Mouse (Mus musculus) urinary bladder, postnatal 14 days (tissue): Measurements from ENCODE around the gene Pramef12.
"Not testable (repeated sequence)": the region's sequence is repeated elsewhere in the genome, so short reads cannot be mapped to it uniquely, and the experiment has no call there.

ENCODE experiments used
- DNase-seq: peaks from one replicate; pipeline ENCODE4 v3.0.0; 2021; ENCODE audit warnings: low spot score

Gene Pramef12

GRCm38 (mm10) chr4:144408290-144408689 lies at the start of gene Pramef12:
TSS of gene Pramef12 (minus strand) at chr4:144408464.
- no peak for DNase-seq

- no peak for DNase-seq
Observed at GRCm38 (mm10) chr4:144453217-144453616, 45.0 kb upstream of the Pramef12 start, which contains the start of gene Gm9944. TSS of gene Gm9944 (minus strand) at chr4:144453317.

GRCm38 (mm10) chr4:144448546-144448945 lies 40.3 kb upstream of the Pramef12 start:
- DNase-seq = no peak

- no peak for DNase-seq
Observed at GRCm38 (mm10) chr4:144441582-144441981, 33.3 kb upstream of the Pramef12 start.

GRCm38 (mm10) chr4:144441095-144441494 lies 32.8 kb upstream of the Pramef12 start:
- no peak for DNase-seq

- no peak for DNase-seq
Observed at GRCm38 (mm10) chr4:144438672-144439071, 30.4 kb upstream of the Pramef12 start, which contains the start of gene 1700012P22Rik. TSS of gene 1700012P22Rik (minus strand) at chr4:144438772.

GRCm38 (mm10) chr4:144433216-144433615 lies 25.0 kb upstream of the Pramef12 start:
- DNase-seq = no peak

GRCm38 (mm10) chr4:144430723-144431122 lies 22.5 kb upstream of the Pramef12 start:
- DNase-seq = peak; percentile 5

GRCm38 (mm10) chr4:144428868-144429267 lies 20.6 kb upstream of the Pramef12 start:
- DNase-seq = peak; percentile 57

- DNase-seq = no peak
Observed at GRCm38 (mm10) chr4:144424590-144424989, 16.3 kb upstream of the Pramef12 start.

GRCm38 (mm10) chr4:144420644-144421043 lies 12.4 kb upstream of the Pramef12 start:
- no peak for DNase-seq

- no peak for DNase-seq
Observed at GRCm38 (mm10) chr4:144406261-144406660, 2.0 kb downstream of the Pramef12 start.

GRCm38 (mm10) chr4:144404456-144405086 lies 3.7 kb downstream of the Pramef12 start:
- DNase-seq = peak; percentile 69

- no peak for DNase-seq
Observed at GRCm38 (mm10) chr4:144402712-144403111, 5.6 kb downstream of the Pramef12 start.

GRCm38 (mm10) chr4:144396316-144396715 lies 11.9 kb downstream of the Pramef12 start:
- DNase-seq = no peak

- DNase-seq = no peak
Observed at GRCm38 (mm10) chr4:144377911-144378310, 30.4 kb downstream of the Pramef12 start, which contains the start of gene Pramef20. TSS of gene Pramef20 (minus strand) at chr4:144377933.

- not testable (repeated sequence) for DNase-seq
Observed at GRCm38 (mm10) chr4:144357642-144358041, 50.6 kb downstream of the Pramef12 start, which contains the start of gene Gm13119. TSS of gene Gm13119 (plus strand) at chr4:144357942.
